Mouse (Mus musculus) embryonic facial prominence, embryonic 10.5 days (tissue): Measurements from ENCODE around the gene Cdhr5. TPM values are rescaled to one million over a fixed set of nuclear protein-coding genes. Genes with fewer than 3 reads are reported as not detected.
A peak's percentile ranks its signal among the peaks of the same experiment; 100 is the strongest.

Experiments
- DNase-seq: peaks from one replicate; pipeline ENCODE4 v3.0.0-alpha.2; 2017; ENCODE audit warnings: low spot score
- H3K27ac ChIP-seq: fragments of 300-500 bp; sonication (generic); replicated peaks from 2 replicates; pipeline ENCODE4 v1.5.1; 2016; ENCODE audit warnings: mild to moderate bottlenecking
- H3K27me3 ChIP-seq: fragments of 300-500 bp; sonication (generic); replicated peaks from 2 replicates; pipeline ENCODE4 v1.6.1; 2016; ENCODE audit warnings: low read depth, mild to moderate bottlenecking; ENCODE audit not compliant: poor library complexity, severe bottlenecking
- H3K36me3 ChIP-seq: fragments of 300-500 bp; sonication (generic); replicated peaks from 2 replicates; pipeline ENCODE4 v1.6.1; 2016; ENCODE audit warnings: mild to moderate bottlenecking, moderate library complexity
- H3K4me1 ChIP-seq: fragments of 300-500 bp; sonication (generic); 2 replicates; pipeline ENCODE4 v1.6.1; 2016
- H3K4me3 ChIP-seq: fragments of 300-500 bp; sonication (generic); 2 replicates; pipeline ENCODE4 v1.5.1; 2016; ENCODE audit warnings: mild to moderate bottlenecking, moderate library complexity
- H3K9me3 ChIP-seq: fragments of 300-500 bp; sonication (generic); 2 replicates; pipeline ENCODE4 v1.6.1; 2016; ENCODE audit warnings: mild to moderate bottlenecking
- WGBS: fragments of 180-500 bp; shearing (Covaris S2); methylation state at CpG from one replicate; pipeline ENCODE4 v1.1.7; 2016; 5-methylcytosine and 5-hydroxymethylcytosine counted together
- polyA plus RNA-seq: library from polyadenylated mRNA; unstranded; fragments of >200 nt; fragmentation: Nextera tagmentation; extraction: Ambion mirVana; gene quantifications from 2 replicates; pipeline ENCODE4 v1.2.1, GENCODE M21; 2016

The Cdhr5 gene
- polyA plus RNA-seq, 1 experiment from 2014 or later, result 0.17 TPM

GRCm38 (mm10) chr7:141293852-141294471 is 17.4 kb upstream of the Cdhr5 start:
- Histone ChIP-seq H3K9me3 (no peaks in the 10 kb centered on the region), H3K4me3 (peak overlapping the region; percentile 70), H3K4me1 (peaks cover 36% of the 10 kb centered on the region), H3K27ac (peak overlapping the region; percentile 31), H3K36me3 (peaks cover 31% of the 10 kb centered on the region), H3K27me3 (peaks cover 75% of the 10 kb centered on the region)
- DNase-seq, result peak; percentile 71
- WGBS, result under 1% methylated on average over 53 of the region's 53 CpGs

DNA sequence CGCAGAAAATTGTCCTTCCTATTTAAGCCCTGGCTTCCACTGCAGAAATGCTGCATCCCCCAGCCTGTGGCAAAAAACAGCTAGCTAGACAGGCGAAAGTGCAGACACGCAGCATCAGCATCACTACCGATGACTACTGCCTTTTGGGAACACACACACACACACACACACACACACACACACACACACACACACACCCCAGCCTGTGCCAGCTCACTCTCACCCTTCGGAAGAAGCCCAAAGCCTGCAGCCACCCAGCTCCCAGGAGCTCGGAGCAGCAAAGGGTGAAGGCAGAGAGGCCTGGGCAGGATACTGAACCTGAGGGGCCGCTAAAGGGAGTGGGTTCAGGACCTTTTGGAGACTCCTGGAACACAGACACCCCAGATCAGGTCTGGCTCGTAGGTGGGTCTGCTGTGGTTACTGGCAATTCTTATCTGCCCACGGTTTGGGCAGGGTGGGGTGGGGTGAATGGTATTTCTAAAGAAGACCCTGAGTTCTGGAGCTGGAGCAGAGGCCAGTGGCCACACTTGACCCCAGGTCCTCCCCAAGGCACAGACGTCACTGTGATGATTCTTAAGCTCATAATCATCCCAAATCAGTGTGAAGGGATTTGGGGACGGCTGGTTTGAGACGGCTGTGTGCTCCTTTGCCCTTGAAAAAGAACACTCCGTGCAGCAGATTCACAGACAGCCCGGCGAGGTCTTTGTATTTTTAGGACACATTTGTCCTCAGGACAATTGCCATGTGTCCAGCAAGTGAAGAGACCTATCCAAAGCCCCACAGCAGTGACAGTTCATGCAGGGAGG is 16.2 kb upstream of the Cdhr5 start:
- H3K27me3 ChIP-seq, result peaks cover 77% of the 10 kb centered on the region
- peaks cover 36% of the 10 kb centered on the region for H3K4me1 ChIP-seq
- 28% methylated on average over 15 of the region's 15 CpGs for WGBS
- peak overlapping the region; percentile 70 for H3K4me3 ChIP-seq
- peak; percentile 42 for DNase-seq
- peak overlapping the region; percentile 77; the same call in 1 of the 2 replicates for H3K27ac ChIP-seq
- H3K36me3 ChIP-seq, result peaks cover 22% of the 10 kb centered on the region
- H3K9me3 ChIP-seq, result no peaks in the 10 kb centered on the region

- DNase-seq, result peak; percentile 84
- 1% methylated on average over 46 of the region's 46 CpGs for WGBS
- H3K4me1 ChIP-seq, result peaks cover 36% of the 10 kb centered on the region
- H3K9me3 ChIP-seq, result no peaks in the 10 kb centered on the region
- H3K27me3 ChIP-seq, result peaks cover 77% of the 10 kb centered on the region
- peak within 1 kb of the TSS; percentile 77 for H3K27ac ChIP-seq
- peaks cover 15% of the 10 kb centered on the region for H3K36me3 ChIP-seq
- H3K4me3 ChIP-seq, result peak within 1 kb of the TSS; percentile 70
Observed at GRCm38 (mm10) chr7:141291921-141292582, 15.5 kb upstream of the Cdhr5 start, which contains the start of gene Drd4. TSS of gene Drd4 (plus strand) at chr7:141292006.

- 86% methylated on average over 3 of the region's 3 CpGs for WGBS
- Histone ChIP-seq H3K4me3 (no peak overlapping the region), H3K27ac (no peak overlapping the region), H3K36me3 (no peaks in the 10 kb centered on the region), H3K27me3 (peaks cover 41% of the 10 kb centered on the region), H3K4me1 (peaks cover 18% of the 10 kb centered on the region), H3K9me3 (no peaks in the 10 kb centered on the region)
- no peak for DNase-seq
Observed at GRCm38 (mm10) chr7:141288042-141288441, 11.5 kb upstream of the Cdhr5 start.

DNA sequence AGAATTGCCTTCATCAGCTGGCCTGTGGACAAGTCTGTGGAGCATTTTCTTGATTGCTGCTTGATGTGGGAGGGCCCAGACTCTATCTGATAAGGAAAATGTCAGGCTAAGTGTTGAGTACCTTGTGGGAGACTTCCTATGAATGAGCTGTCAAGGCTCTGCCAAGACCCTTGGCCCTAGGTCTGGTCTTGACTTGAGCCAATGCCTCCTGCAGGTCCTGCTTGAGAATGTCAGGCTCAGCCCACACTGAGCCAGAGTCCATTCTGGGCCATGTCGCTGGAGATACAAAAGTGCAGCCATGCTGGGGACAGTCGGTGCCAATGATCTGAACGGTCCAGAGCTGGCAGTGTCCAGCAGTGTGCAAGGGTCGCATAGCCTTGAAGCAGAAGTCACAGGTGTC is 6.2 kb upstream of the Cdhr5 start:
- 87% methylated on average over 4 of the region's 4 CpGs for WGBS
- H3K27ac ChIP-seq, result no peak overlapping the region
- H3K36me3 ChIP-seq, result no peaks in the 10 kb centered on the region

GRCm38 (mm10) chr7:141281442-141281841 is 4.9 kb upstream of the Cdhr5 start:
- WGBS, result 67% methylated on average over 6 of the region's 6 CpGs
- DNase-seq, result no peak
- H3K27ac ChIP-seq, result no peak overlapping the region

More for the DNA sequence above, 6.2 kb upstream of the Cdhr5 start:
- Histone ChIP-seq H3K9me3 (no peaks in the 10 kb centered on the region), H3K4me3 (no peak overlapping the region), H3K27me3 (peaks cover 25% of the 10 kb centered on the region), H3K4me1 (peaks cover 24% of the 10 kb centered on the region)
- DNase-seq, result no peak

GRCm38 (mm10) chr7:141278766-141279590 is 2.4 kb upstream of the Cdhr5 start, which contains the start of gene Sct:
TSS of gene Sct (minus strand) at chr7:141279133.
- 2% methylated on average over 46 of the region's 46 CpGs for WGBS
- H3K4me3 ChIP-seq, result peak within 1 kb of the TSS; percentile 63
- H3K4me1 ChIP-seq, result peaks cover 49% of the 10 kb centered on the region
- H3K27me3 ChIP-seq, result peaks cover 41% of the 10 kb centered on the region
- H3K9me3 ChIP-seq, result no peaks in the 10 kb centered on the region
- peak; percentile 76 for DNase-seq
- peak within 1 kb of the TSS; percentile 45 for H3K27ac ChIP-seq
- H3K36me3 ChIP-seq, result no peaks in the 10 kb centered on the region

More at GRCm38 (mm10) chr7:141281442-141281841, 4.9 kb upstream of the Cdhr5 start:
- no peaks in the 10 kb centered on the region for H3K9me3 ChIP-seq
- peaks cover 37% of the 10 kb centered on the region for H3K4me1 ChIP-seq
- no peaks in the 10 kb centered on the region for H3K36me3 ChIP-seq
- H3K27me3 ChIP-seq, result peaks cover 37% of the 10 kb centered on the region
- H3K4me3 ChIP-seq, result no peak overlapping the region

- Histone ChIP-seq H3K27ac (peak overlapping the region; percentile 45; the same call in 1 of the 2 replicates), H3K9me3 (no peaks in the 10 kb centered on the region), H3K27me3 (peaks cover 41% of the 10 kb centered on the region), H3K4me3 (peak overlapping the region; percentile 63), H3K4me1 (peaks cover 49% of the 10 kb centered on the region), H3K36me3 (no peaks in the 10 kb centered on the region)
- DNase-seq, result no peak
- WGBS, result 82% methylated on average over 11 of the region's 11 CpGs
Observed at GRCm38 (mm10) chr7:141277701-141278678, 1.4 kb upstream of the Cdhr5 start.

- Histone ChIP-seq H3K4me3 (no peak overlapping the region), H3K9me3 (no peaks in the 10 kb centered on the region), H3K36me3 (no peaks in the 10 kb centered on the region), H3K27me3 (peaks cover 36% of the 10 kb centered on the region), H3K27ac (no peak overlapping the region), H3K4me1 (peaks cover 43% of the 10 kb centered on the region)
- no peak for DNase-seq
- WGBS, result 81% methylated on average over 9 of the region's 9 CpGs
Observed at GRCm38 (mm10) chr7:141275356-141275755, 1.2 kb downstream of the Cdhr5 start.

DNA sequence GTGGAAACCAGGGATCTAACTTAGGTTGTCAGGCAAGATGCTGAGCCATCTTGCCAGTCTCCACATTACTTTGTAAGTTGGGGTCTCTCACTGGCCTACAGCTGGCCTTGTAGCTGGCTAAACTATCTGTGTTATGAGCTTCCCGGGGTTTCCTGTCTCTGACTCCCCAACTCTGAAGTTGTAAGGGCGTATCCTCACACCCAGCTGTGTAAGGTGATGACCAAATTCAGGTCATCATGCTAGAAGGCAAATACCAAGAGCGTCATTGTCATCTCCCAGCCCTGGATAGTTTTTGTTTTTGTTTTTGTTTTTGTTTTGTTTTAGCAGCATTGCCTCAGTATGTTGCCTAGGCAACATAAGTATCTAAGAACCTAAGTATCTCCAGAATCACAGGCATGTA is 6.0 kb downstream of the Cdhr5 start:
- Histone ChIP-seq H3K9me3 (no peaks in the 10 kb centered on the region), H3K27ac (no peak overlapping the region), H3K4me3 (no peak overlapping the region), H3K27me3 (no peaks in the 10 kb centered on the region; the same call in 1 of the 2 replicates), H3K4me1 (peaks cover 15% of the 10 kb centered on the region), H3K36me3 (no peaks in the 10 kb centered on the region)
- 87% methylated on average over 3 of the region's 3 CpGs for WGBS
- DNase-seq, result no peak

GRCm38 (mm10) chr7:141269273-141269545 is 7.4 kb downstream of the Cdhr5 start:
- Histone ChIP-seq H3K27ac (no peak overlapping the region), H3K27me3 (no peaks in the 10 kb centered on the region), H3K4me3 (no peak overlapping the region), H3K9me3 (no peaks in the 10 kb centered on the region), H3K4me1 (peaks cover 15% of the 10 kb centered on the region), H3K36me3 (peaks cover 4% of the 10 kb centered on the region)
- WGBS, result 77% methylated on average over 14 of the region's 14 CpGs
- no peak for DNase-seq
